Comparison of ENCODE assay signal across 20 mouse cellular contexts in the genomic region with DNA sequence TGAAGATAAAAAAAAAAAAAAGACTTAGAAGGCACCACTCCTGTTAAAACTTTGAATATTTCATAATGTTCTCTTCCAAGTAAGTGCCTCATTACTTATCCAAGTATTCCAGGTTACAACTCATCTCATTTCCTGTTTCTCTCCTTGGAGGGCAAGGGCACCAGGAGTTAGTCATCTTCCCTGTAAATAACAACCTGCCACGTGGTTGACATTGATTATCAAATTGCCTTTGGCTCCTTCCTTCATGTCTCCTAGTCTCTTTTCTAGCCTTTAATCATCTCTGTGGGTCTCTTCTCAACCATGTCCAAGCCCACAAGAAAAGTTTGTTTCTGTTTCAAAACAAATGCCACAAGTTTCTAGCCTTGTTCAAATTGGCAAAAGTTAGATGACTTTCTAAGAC.
DNase-seq lines count a peak whose midpoint lies in the region; TF ChIP-seq lines count a peak whose summit lies in the region.
"Had no signal": no experiment of that assay in that cellular context is flagged by ENCODE, and none has a peak within 500 bp of the region (broad histone marks: within the 10 kb centered on the region; RNA-seq: fewer than 3 reads in every experiment).

No protein-coding gene starts in this region.

- H3K27me3 ChIP-seq in C2C12 (ENCODE audit: control insufficient read depth, insufficient read depth, insufficient read length) (no peaks in the 10 kb centered on the region), myocyte (ENCODE audit: control insufficient read depth, insufficient read depth, insufficient read length) (no peaks in the 10 kb centered on the region)
- H3K27me3 ChIP-seq: CH12.LX; embryonic facial prominence, embryonic 12.5 days; forebrain, embryonic 13.5 days; forebrain, embryonic 15.5 days; Patski had no signal

- H3K79me3 ChIP-seq in C2C12 (ENCODE audit: low read depth): no peaks in the 10 kb centered on the region

- TF ChIP-seq POLR2A in myocyte (IDR thresholded peaks at IDR 0.05; ENCODE audit: insufficient read length, low read depth): no peak

- no peak overlapping the region for H3K4me3 ChIP-seq in C2C12 (ENCODE audit: insufficient read depth, poor library complexity, severe bottlenecking)
- no peak overlapping the region for H3K4me3 ChIP-seq in myocyte
- H3K4me3 ChIP-seq: embryonic facial prominence, embryonic 10.5 days; embryonic facial prominence, embryonic 12.5 days; forebrain, embryonic 13.5 days; forebrain, embryonic 15.5 days had no signal

- H3ac ChIP-seq in C2C12 (ENCODE audit: control insufficient read depth, insufficient read length, low read depth): no peak overlapping the region
- no peak overlapping the region for H3ac ChIP-seq in myocyte (ENCODE audit: control insufficient read depth, insufficient read length)

- no peaks in the 10 kb centered on the region for H3K79me2 ChIP-seq in C2C12 (ENCODE audit: control insufficient read depth, insufficient read depth)
- H3K79me2 ChIP-seq in myocyte (ENCODE audit: control insufficient read depth, insufficient read depth): no peaks in the 10 kb centered on the region

- H3K4me2 ChIP-seq in myocyte (ENCODE audit: low read depth): no peak overlapping the region
- H3K4me2 ChIP-seq: embryonic facial prominence, embryonic 12.5 days; forebrain, embryonic 13.5 days; forebrain, embryonic 15.5 days had no signal

- H3K36me3 ChIP-seq in C2C12 (ENCODE audit: control insufficient read depth, insufficient read depth): no peaks in the 10 kb centered on the region
- no peaks in the 10 kb centered on the region for H3K36me3 ChIP-seq in myocyte (ENCODE audit: control insufficient read depth, insufficient read depth)
- H3K36me3 ChIP-seq: embryonic facial prominence, embryonic 10.5 days; embryonic facial prominence, embryonic 12.5 days; forebrain, embryonic 15.5 days; G1E had no signal

- no peak for TF ChIP-seq CTCF in C2C12 (IDR thresholded peaks at IDR 0.05; ENCODE audit: control insufficient read depth, insufficient read depth, insufficient read length)

- DNase-seq in adrenal gland, adult 8-10 months: peak; percentile 43
- no peak for DNase-seq in adrenal gland, postnatal 10 days
- peak; percentile 24 to 40 for DNase-seq in adrenal gland, postnatal 36 days
- no peak for DNase-seq in adrenal gland, adult 18-20 months (ENCODE audit: low spot score in 2 of 2)
- no peak for DNase-seq in yolk sac, embryonic 10.5 days (ENCODE audit: low spot score)
- DNase-seq: cerebellum, adult 11-12 months; cerebellum, adult 2 months; cerebellum, adult 9-10 months; cerebellum, postnatal 10 days; cerebellum, postnatal 25 days; forebrain, postnatal 0 days had no signal

TF ChIP-seq in C2C12, 6 proteins besides CTCF, POLR2A, EP300 and RAD21:
- TF ChIP-seq USF1 (IDR thresholded peaks at IDR 0.05; ENCODE audit: low read depth): peak; percentile 22
- TF ChIP-seq MAX (IDR thresholded peaks at IDR 0.05): no peak

TF ChIP-seq in myocyte, 11 proteins besides CTCF, POLR2A, EP300 and RAD21:
- TF ChIP-seq USF1 (IDR thresholded peaks at IDR 0.05; ENCODE audit: low read depth) (peak; percentile 36), REST (IDR thresholded peaks at IDR 0.05; ENCODE audit: insufficient read depth, insufficient read length) (no peak)

Comparison
In these comparisons a context has a peak if more than half of its experiments do, and no peak if none do; other contexts are left out.
1. DNase-seq: peak in adrenal gland, adult 8-10 months (single experiment) and adrenal gland, postnatal 36 days (2 of 2); none in adrenal gland, postnatal 10 days (single experiment), adrenal gland, adult 18-20 months (0 of 2) and yolk sac, embryonic 10.5 days (single experiment).